Mouse (Mus musculus) erythroid progenitor cell, adult 5-6 weeks (primary cell): ENCODE data around the gene Tmem230. TPM values are rescaled to one million over a fixed set of nuclear protein-coding genes. Genes with fewer than 3 reads are reported as not detected.
"Not testable (repeated sequence)": the region's sequence is repeated elsewhere in the genome, so short reads cannot be mapped to it uniquely, and the experiment has no call there.

Source experiments
- ATAC-seq: replicated peaks from 2 replicates; pipeline ENCODE4 v1.8.0; 2016; ENCODE audit warnings: moderate number of reproducible peaks, mild to moderate bottlenecking, moderate TSS enrichment, inconsistent platforms; ENCODE audit not compliant: poor library complexity, low FRiP score, severe bottlenecking
- total RNA-seq, 2 experiments: library from RNA; stranded (forward) in 1 of 2; stranded (reverse) in 1 of 2; fragments of 150-400 nt in 1 of 2; fragments of 186-747, 209-891 nt in 1 of 2; gene quantifications; 2 replicates each; pipeline versions ENCODE4 v1.2.3 to v1.2.4; 2015 to 2017; ENCODE audit warnings: low replicate concordance in 2 of 2

The Tmem230 gene
- total RNA-seq, 2 experiments from 2014 or later = 11.7 to 19.7 TPM

DNA sequence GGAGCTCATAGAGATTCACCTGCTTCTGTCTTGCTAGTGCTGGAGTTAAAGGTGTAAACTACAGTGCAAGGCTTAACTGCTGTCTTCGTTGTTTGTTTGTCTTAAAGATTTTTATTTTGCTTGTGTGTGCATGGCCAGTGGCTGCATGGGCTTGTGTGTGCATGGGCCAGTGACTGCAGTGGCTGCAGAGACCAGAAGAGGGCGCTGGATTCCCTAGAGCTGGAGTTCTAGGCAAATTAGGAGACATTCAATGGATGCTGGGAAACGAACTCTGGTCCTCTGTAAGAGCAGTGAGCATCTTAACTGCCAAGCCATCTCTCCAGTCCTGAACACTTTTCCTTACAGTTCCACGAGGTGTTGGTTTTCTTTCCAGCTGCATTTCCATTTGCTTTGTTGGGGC, 27.9 kb upstream of the Tmem230 start:
- ATAC-seq = no peak

DNA sequence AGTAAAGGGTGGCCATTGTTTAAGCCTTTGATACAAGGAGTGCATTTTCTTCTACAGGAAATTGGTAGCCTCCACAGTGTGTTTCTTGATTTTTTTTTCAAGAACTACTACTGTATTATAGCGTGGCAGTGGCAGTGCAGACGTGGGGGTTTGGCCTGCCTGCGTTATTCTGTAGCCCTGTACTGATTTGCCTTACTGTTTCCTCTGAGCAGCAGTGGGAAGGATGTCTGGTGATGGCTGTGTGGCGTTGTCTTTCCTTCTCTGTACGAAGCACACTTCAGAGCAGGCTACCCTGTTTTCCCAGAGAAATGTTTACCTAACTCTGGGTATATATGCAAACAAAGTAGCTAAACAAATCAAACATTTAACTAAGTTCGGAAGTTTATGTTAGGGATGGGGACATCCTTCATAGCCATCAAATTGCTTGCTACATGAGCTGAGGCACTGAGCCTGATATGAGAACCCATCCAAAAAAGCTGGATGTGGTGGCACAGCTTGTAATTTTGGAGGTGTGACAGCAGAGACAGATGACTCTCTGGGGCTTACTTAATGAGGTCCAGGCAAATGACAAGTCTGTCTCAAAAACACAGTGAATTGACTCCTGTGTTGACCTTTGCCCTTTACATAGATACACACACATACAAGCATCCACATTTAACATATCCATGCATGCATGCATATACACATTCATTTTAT, 25.2 kb upstream of the Tmem230 start:
- ATAC-seq = no peak

DNA sequence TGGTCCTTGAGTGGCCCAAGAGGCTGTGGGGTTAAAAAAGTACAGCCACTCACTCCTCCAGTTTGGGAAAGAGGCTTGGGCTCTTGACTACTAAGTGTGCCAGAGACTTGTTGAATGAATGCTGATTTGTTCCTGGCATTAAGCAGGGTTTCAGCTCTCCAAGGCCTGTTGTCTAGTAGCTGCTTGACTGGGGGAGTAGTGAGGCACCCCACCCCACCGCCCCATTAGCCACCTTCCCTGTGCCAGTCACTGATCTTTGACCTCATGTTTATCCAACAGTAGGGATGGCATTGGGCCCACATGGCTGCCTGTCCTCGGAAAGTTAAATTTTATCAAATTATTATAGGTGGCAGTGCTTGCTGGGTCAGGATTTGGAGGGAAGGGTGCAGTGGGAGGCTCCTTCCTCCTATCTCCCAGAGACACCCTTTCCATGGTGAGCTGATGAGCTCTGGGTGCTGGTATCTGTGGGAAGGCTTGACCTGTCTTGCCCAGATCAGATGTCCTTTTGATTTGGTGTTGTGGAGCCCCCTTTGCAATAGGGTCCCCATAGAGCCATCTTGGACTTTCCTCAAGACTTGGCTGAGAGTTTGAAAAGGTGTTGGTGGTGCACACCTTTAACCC, 22.8 kb upstream of the Tmem230 start:
- no peak for ATAC-seq

DNA sequence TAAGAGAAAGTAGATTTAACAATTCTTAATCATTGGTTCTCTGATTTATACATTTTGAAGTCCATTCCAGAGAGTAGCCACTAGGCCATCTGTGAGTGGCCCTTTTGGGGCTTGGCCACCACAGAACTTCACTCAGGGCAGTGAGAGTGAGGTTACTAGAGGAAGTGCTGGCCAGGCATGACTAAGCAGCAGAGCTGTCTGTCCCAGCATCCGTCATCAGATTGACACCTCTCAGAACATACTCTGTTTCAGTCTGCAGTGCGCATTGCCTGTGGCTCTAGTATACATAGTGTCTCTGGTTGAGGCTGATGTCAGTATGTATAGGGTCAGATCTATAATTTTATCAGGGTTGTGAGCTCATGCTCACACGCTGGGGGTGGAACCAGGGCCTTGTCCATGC, 21.6 kb upstream of the Tmem230 start:
- ATAC-seq = no peak

DNA sequence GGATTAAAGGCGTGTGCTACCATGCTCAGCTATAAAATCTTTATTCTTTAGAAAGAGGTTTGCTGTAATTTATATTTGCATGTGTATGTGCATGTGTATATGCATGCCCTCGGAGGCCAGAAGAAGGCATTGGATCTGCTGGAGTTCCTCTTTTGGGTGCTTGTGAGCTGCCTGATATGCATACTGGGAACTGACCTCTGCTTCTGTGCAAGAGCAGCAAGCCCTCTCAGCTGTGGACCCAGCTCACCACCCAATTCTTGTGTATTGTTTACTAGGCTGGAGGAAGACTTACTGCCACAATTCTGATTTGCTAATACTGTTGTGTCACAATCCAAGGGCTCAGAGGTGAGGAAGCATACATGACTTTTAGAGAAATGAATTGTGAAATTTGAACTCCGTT, 18.5 kb upstream of the Tmem230 start:
- no peak for ATAC-seq

DNA sequence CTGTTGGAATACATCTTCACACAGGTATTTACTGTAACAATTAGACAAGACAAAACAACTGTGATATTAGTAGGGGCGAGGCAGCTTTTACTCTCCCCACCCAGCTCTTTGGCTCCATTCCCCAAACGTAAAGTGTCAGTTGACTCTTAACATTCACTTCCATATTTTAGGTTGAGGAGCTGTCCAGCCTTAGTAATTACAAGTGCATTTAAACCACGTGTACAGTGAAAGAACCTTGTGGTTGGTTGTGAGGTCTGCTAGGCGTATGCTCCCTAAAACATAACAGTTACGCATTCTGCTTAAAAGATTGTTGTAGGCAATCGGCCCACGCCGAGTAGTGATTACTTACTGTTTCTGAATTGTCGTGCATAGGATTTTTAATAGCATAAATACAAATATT, 17.6 kb upstream of the Tmem230 start:
- no peak for ATAC-seq

DNA sequence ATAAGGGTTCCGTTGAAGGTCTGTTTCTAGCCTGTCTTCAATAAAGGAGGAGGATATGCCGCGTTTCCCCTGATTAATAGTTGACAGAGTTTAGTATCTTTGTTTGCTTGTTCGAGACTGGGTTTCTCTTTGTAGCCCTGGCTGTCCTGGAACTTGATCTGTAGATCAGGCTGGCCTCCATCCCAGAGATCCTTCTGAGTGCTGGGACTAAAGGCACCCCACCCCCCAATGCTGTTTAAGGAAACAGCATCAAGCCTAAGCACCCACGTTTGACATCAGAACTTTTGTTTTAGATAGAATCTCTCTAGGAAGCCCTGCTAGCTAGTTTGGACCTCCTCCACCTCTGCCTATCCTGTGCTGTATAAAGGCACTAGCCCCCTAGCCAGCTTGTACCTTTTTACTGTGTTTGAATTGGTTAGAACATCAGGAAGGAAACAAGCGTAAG, 16.7 kb upstream of the Tmem230 start:
- ATAC-seq = no peak

DNA sequence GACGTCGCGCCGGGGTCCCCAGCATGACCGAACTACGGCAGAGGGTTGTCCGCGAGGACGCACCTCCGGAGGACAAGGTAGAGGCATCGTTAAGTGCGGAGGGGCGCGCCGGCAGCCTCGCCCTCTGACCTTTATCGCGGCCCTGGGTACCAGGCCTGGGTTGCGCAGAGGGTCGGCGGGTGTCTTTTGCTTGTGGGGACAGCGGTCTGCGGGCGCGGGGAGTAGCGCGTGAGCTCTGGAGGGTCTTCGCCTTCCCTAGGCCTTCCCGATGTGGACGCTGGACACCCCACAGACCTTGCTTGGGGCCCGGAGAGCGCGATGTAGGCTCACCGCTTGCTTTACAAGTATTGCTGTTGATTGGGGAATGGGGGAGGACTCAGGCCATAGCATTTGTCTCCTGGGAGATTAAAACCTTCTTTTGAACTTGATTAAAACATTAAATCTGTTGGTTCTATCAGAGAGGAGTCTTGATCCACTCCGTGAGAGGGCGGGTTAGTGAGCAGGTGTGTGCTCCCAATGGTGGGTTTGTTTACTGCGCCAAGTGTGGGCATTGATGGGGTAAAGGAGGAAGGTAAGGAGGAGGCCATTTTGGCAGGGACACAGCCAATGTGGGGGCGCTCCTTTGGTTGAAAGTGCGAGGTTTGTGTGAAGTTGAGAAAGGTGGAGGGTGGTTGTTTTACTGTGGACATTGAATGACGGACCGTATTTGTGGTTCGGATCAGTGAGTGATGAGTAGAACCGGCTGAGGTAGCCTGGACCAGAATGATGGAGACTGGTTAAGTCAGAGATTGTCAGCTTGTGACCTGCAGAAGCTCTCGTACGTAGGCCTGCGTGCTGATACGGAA, 16.0 kb upstream of the Tmem230 start:
- ATAC-seq = peak; percentile 31

DNA sequence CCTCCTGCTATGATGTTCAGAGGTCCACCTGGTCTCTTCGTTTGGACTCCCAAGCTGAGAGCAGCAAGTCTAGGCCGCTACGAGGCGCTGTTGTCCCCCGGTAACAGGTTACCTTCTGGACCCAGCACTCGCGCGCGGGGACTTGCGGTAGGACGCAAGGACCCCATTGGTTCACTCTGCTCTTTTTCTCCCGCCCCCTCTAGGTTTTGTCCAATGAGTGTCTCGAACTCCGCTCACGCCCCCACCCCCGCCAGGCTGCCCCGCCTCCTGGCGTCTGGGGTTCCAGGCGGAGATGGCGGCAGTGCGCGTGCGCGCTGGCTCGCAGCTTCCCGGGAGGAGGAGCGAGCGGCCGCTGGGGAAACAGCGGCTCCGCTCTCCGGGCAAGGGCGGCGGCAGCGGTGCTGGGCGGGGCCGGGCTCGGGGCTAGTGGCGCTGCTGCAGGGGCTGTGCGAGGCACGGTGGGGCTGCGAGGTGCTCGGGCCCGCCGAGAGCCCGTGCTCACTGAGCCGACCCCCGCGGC, 15.3 kb upstream of the Tmem230 start, which contains the start of gene Cds2:
TSS of gene Cds2 (plus strand) at position 270 of the 520 bp plus-strand sequence.
- ATAC-seq = peak; percentile 97

DNA sequence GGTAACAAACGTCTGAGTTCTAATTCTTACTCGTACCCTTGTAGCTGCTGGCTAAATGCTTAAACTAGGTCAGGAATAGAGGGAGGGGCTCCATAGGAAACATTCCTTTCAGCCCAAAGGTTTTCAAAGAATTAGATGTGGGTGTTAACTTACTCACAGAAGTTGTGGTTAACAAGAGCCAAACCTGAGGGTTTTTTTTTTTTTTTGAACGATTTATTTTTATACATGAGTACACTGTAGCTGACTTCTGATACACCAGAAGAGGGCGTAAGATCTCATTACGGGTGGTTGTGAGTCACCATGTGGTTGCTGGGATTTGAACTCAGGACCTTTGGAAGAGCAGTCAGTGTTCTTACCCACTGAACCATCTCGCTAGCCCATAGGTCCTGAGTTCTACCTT, 14.6 kb upstream of the Tmem230 start:
- ATAC-seq = no peak

DNA sequence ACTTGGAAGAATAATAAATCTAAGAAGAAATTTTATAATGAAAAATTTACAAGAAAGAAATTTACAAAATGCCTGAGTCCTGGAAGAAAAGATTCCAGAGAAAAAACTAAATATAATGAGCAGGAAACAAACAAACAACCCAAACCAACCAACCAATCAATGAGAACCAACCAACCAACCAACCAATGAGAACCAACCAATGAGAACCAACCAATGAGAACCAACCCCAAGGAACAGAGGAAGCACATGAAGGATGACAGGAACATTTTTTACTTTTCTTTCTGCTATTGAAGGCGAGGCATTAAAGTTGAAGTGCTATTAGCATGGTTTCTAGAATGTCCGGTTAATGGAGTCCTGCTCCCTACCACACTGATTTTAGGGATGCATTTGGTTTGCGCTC, 13.0 kb upstream of the Tmem230 start:
- ATAC-seq = no peak

DNA sequence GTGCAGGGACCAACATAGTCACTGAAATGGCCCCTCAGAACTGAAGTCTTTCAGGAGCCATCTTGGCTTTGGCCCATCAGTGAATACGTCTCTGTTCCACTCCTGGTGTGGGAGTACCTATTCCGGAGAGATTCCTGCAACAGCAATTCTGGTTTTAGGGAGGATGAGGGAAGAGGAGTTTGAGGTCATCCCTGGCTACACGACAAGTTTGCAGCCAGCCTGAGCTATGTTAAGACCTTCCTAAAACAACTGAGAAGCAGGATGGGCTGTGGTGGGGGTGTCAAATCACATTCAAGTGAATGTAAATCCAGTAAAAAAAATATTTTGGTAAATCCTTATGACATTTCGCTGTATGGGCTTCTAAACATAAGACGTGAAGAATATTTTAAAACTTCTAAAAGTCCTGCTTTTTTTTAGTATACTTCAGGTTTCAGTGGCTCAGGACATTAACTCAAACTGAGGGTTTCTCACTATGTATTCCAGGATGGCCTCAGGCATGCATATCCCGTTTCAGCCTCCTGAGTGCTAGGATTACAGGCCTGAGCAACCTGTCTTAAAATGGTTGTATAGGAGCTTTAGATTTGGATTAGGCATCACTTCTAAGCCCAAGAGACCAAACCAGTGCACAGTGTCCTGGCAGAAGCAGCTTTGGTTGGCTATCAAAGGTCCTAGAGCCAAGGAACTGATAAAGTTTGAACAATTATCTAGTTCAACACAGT, 9.9 kb upstream of the Tmem230 start:
- no peak for ATAC-seq

DNA sequence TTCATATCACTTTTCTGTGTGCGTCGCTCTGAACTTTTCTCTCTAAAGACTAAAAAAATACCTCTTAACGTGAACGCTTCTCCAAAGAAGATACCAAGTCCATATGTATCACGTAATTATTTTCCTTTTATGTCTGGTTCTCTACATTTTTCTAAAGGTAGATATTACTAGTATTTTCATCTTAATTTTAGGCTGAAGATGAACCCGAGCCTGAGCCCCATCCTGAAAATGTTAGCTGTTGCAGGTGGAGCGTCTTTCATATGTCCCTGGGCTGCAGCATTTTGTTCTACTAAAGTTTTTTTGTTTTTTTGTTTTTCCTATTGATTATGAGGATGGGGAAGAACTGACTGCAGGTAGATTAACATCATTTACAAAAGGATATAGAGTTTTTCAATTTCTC, 6.0 kb upstream of the Tmem230 start:
- ATAC-seq = no peak

DNA sequence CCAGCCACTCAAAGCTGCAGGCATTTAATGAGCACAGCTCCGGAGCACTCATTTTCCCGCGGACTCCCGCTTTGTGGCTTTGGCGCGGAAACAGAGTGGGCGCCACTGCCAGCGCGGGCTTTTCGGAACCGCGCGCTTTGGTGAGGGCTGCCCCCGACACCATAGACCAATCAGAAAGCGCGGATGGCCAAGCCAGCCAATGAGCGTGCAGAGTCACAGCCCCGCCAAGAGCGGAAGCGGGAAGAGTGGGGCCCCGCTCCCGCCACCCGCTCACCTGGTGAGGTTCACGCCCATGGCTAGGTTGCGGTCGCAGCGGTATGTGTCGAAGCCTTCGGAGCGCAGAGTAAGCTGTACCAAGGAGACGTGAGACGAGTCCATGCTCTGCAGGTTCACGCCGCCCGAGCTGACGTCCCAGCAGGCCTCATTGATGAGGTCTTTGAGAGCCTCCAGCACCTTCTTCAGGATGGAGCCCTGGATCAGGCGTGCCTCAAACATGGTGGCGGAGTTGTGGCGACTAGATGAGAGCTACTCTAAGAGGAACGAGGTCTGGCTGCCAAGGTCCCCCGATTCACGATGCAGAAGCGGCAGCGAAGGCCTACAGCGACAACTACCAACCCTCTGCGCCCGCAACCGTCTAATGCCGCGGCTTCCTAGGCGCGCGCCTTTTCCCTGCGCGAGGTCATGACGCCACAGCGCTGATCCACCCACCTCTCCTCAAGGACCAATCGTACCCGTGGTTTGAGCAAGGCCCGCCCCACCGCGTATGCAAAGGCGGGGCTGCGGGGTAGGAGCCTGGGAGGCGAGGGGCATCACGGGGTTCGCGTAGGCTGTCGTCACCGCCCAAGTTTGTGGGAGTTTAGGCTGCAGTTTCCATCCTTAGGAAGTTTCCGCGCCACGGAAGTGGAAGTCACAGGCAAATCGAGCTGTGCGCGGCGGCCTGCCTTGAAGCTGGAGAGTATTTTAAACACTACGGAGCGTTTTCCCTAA, 5.2 kb upstream of the Tmem230 start, which contains the start of gene Pcna:
TSS of gene Pcna (minus strand) at position 773 of the 987 bp plus-strand sequence.
- peak; percentile 94 for ATAC-seq

DNA sequence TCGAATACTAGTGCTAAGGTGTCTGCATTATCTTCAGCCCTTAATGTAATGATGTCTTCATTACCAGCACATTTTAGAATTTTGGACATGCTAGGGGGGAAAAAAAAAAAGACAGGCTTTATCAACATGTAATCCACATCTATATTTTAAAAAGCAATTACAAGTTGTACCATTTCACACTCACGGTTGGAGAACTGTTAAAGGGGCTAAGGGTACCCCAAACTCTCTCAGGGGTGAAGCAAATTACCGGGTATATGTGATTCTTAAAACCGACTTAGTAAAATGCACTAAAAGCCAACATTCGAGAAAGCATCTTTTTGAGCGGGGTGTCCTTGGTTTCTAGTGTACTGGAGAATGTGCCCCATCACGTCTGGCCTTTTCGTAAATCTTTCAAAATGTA, 4.3 kb upstream of the Tmem230 start:
- no peak for ATAC-seq

DNA sequence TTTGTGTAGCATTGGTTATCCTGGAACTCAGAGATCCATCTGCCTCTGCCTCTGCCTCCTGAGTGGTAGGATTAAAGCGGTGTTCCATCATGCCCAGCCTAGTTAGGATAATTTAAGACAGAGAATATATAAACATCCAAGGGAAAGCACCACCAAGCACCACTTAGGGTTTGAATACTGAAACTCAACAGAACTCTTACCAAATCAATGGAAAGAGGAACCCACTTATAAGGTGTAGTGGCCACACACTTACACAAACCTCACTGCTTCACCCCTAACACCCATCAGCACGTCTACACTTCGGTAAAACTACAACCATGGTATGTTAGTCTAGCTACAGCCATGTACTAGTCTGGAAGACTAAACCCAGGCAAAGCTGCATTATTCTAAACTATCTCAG, 4.2 kb downstream of the Tmem230 start:
- ATAC-seq = no peak

DNA sequence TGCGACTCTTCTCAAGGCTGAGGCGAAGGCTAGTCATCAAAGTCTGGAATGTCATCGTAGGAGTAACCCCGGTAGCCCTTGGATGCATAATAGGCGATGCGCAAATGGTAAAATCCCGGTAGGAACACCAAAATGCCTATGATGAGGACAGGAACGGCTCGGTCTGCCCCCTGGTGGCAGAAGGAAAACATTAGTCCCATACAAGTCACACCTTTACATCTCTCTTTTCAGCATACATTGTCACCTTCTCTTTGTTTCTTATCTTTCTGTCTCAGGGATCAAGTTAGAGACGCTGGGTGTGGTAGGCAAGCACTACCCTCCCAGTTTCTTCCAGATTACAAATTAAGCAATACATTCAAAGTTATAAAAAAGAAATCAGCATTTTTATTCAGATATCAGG, 7.2 kb downstream of the Tmem230 start:
- ATAC-seq = peak; percentile 59; the same call in 1 of the 2 replicates

DNA sequence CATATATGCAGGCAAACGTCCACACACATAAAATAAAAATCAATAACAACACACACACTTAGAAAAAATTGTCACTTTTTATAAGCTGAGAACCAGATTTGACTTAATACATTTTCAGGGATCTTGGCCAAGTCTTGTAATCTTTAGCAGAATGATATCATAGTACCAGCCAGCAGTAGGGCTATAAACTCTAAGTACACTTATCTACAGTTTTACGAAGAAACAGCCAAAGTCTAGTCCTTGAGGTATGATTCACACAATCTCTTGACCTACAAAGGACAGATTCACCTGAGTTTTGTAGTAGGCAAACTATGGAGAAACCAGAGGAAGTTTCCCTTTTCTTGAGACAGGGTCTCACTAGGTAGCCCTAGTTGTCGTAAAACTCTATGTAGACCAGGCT, 8.2 kb downstream of the Tmem230 start:
- not testable (repeated sequence) for ATAC-seq

DNA sequence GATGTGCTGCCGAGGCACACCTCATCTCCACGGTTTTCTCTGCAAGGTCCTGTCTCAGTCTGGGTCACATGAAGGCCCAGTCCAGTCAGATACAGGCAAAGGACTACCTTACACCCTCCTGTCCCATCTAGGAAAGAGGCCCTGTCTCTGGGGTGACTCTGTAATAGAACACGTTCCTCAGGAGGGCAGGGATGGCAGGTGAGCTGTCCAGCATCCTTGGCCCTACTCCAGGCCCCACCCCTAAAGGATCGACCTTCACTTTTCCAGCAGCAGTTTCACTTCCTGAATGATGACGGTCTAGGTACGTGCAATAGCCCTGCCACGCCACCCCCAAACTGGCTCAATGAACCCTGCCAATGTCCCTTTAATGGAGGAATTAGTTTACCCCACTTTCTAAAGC, 11.6 kb downstream of the Tmem230 start:
- 0 out of 2 replicates have a peak, but pooled peaks have one; percentile 18 for ATAC-seq
